Mouse (Mus musculus) hindbrain, embryonic 14.5 days (tissue): ENCODE measurements around the gene Akap8l. TPM values are rescaled to one million over a fixed set of nuclear protein-coding genes. Genes with fewer than 3 reads are reported as not detected.

Experiments used
- ATAC-seq: fragments of 200-750 bp; cut with Nextera tagmentation; 2 replicates; pipeline ENCODE4 v1.8.0; 2017; ENCODE audit warnings: moderate number of reproducible peaks, mild to moderate bottlenecking, moderate TSS enrichment, moderate library complexity; ENCODE audit not compliant: low FRiP score
- DNase-seq: peaks from one replicate; pipeline ENCODE4 v3.0.0-alpha.2; 2015; ENCODE audit warnings: low spot score
- H3K27ac ChIP-seq: fragments of 300-500 bp; sonication (generic); 2 replicates; pipeline ENCODE4 v1.5.1; 2014; ENCODE audit warnings: mild to moderate bottlenecking, moderate library complexity
- H3K27me3 ChIP-seq: fragments of 300-500 bp; sonication (generic); 2 replicates; pipeline ENCODE4 v1.6.1; 2014; ENCODE audit warnings: mild to moderate bottlenecking, low read length, mixed read lengths; ENCODE audit not compliant: control insufficient read depth, insufficient read depth
- H3K36me3 ChIP-seq: fragments of 300-500 bp; sonication (generic); replicated peaks from 2 replicates; pipeline ENCODE4 v1.6.1; 2014; ENCODE audit not compliant: control insufficient read depth, insufficient read depth
- H3K4me1 ChIP-seq: fragments of 300-500 bp; sonication (generic); replicated peaks from 2 replicates; pipeline ENCODE4 v1.6.1; 2014; ENCODE audit warnings: antibody characterized with exemption, low read length, mixed read lengths; ENCODE audit not compliant: control insufficient read depth, insufficient read depth
- H3K4me2 ChIP-seq: fragments of 300-500 bp; sonication (generic); replicated peaks from 2 replicates; pipeline ENCODE4 v1.6.1; 2014; ENCODE audit warnings: mild to moderate bottlenecking, moderate library complexity
- H3K4me3 ChIP-seq: fragments of 300-500 bp; sonication (generic); replicated peaks from 2 replicates; pipeline ENCODE4 v1.5.1; 2014; ENCODE audit warnings: mild to moderate bottlenecking, low read length
- H3K9ac ChIP-seq: fragments of 300-500 bp; sonication (generic); 2 replicates; pipeline ENCODE4 v1.6.1; 2014
- H3K9me3 ChIP-seq: fragments of 300-500 bp; sonication (generic); 2 replicates; pipeline ENCODE4 v1.6.1; 2016; ENCODE audit warnings: low read length; ENCODE audit not compliant: control insufficient read depth
- WGBS: fragments of 180-500 bp; shearing (Covaris S2); extraction: QIAGEN DNeasy Blood & Tissue Kit; methylation state at CpG from one replicate; pipeline ENCODE4 v1.1.7; 2014; 5-methylcytosine and 5-hydroxymethylcytosine counted together
- polyA plus RNA-seq: library from polyadenylated mRNA; unstranded; fragments of >200 nt; fragmentation: Nextera tagmentation; extraction: Ambion mirVana; gene quantifications from 2 replicates; pipeline ENCODE4 v1.2.1, GENCODE M21; 2014

The Akap8l gene
- polyA plus RNA-seq, 1 experiment from 2014 or later: 121 TPM

GRCm38 (mm10) chr17:32333675-32334303 is 16.6 kb downstream of the Akap8l start:
- no peak for ATAC-seq

GRCm38 (mm10) chr17:32327501-32327900 is 22.9 kb downstream of the Akap8l start:
- ATAC-seq (no peak), DNase-seq (no peak)
- Histone ChIP-seq H3K9ac (no peak overlapping the region), H3K9me3 (no peaks in the 10 kb centered on the region), H3K4me1 (0 out of 2 replicates have a peak, but pooled peaks cover under 1% of the 10 kb centered on the region), H3K4me3 (no peak overlapping the region), H3K36me3 (peaks cover 72% of the 10 kb centered on the region), H3K27ac (no peak overlapping the region), H3K27me3 (no peaks in the 10 kb centered on the region), H3K4me2 (no peak overlapping the region)

More at GRCm38 (mm10) chr17:32333675-32334303, 16.6 kb downstream of the Akap8l start:
- Histone ChIP-seq H3K9me3 (no peaks in the 10 kb centered on the region), H3K36me3 (peaks cover 93% of the 10 kb centered on the region), H3K4me2 (no peak overlapping the region), H3K27me3 (no peaks in the 10 kb centered on the region), H3K4me1 (no peaks in the 10 kb centered on the region), H3K4me3 (no peak overlapping the region), H3K9ac (no peak overlapping the region), H3K27ac (no peak overlapping the region)
- WGBS: 91% methylated on average over 31 of the region's 31 CpGs
- DNase-seq: no peak

GRCm38 (mm10) chr17:32322809-32323208 is 27.6 kb downstream of the Akap8l start:
- Histone ChIP-seq H3K36me3 (peaks cover 31% of the 10 kb centered on the region), H3K9ac (0 out of 2 replicates have a peak overlapping the region, but pooled peaks have one; percentile 81), H3K4me1 (peaks cover 20% of the 10 kb centered on the region), H3K9me3 (no peaks in the 10 kb centered on the region), H3K27me3 (no peaks in the 10 kb centered on the region), H3K4me3 (no peak overlapping the region), H3K27ac (no peak overlapping the region), H3K4me2 (no peak overlapping the region)
- DNase-seq (no peak), ATAC-seq (no peak)
- 94% methylated on average over 1 of the region's 1 CpGs for WGBS

GRCm38 (mm10) chr17:32321836-32322235 is 28.6 kb downstream of the Akap8l start:
- Histone ChIP-seq H3K9ac (peak overlapping the region; percentile 81), H3K9me3 (no peaks in the 10 kb centered on the region), H3K27ac (peak overlapping the region; percentile 83), H3K4me2 (peak overlapping the region; percentile 83), H3K27me3 (no peaks in the 10 kb centered on the region), H3K4me1 (peaks cover 20% of the 10 kb centered on the region), H3K4me3 (peak overlapping the region; percentile 70), H3K36me3 (peaks cover 35% of the 10 kb centered on the region)
- no peak for ATAC-seq
- 28% methylated on average over 6 of the region's 6 CpGs for WGBS
- DNase-seq: no peak

- Histone ChIP-seq H3K4me3 (peak overlapping the region; percentile 70), H3K4me1 (peaks cover 20% of the 10 kb centered on the region), H3K27ac (peak overlapping the region; percentile 83), H3K27me3 (no peaks in the 10 kb centered on the region), H3K36me3 (peaks cover 40% of the 10 kb centered on the region), H3K4me2 (peak overlapping the region; percentile 83), H3K9ac (peak overlapping the region; percentile 81), H3K9me3 (no peaks in the 10 kb centered on the region)
- DNase-seq (no peak), ATAC-seq (peak; percentile 65)
- whole genome bisulfite sequencing: under 1% methylated on average over 23 of the region's 23 CpGs
These were observed 29.0 kb downstream of the Akap8l start for GRCm38 (mm10) chr17:32321390-32321734.

- Histone ChIP-seq H3K4me3 (peak within 1 kb of the TSS; percentile 70), H3K4me1 (peaks cover 20% of the 10 kb centered on the region), H3K9me3 (no peaks in the 10 kb centered on the region), H3K9ac (peak within 1 kb of the TSS; percentile 85), H3K27me3 (no peaks in the 10 kb centered on the region), H3K27ac (peak within 1 kb of the TSS; percentile 96), H3K36me3 (peaks cover 41% of the 10 kb centered on the region), H3K4me2 (peak within 1 kb of the TSS; percentile 94)
- ATAC-seq (peak; percentile 97), DNase-seq (peak; percentile 99)
- under 1% methylated on average over 83 of the region's 83 CpGs for WGBS
These were observed 29.6 kb downstream of the Akap8l start, which contains the start of gene Akap8 for GRCm38 (mm10) chr17:32320597-32321389. Akap8 (minus strand) TSS chr17:32321238.

- H3K4me2 ChIP-seq: peak overlapping the region; percentile 94
- H3K27ac ChIP-seq: peak overlapping the region; percentile 96
- ATAC-seq: no peak
- H3K9ac ChIP-seq: peak overlapping the region; percentile 85
- DNase-seq: no peak
- no peaks in the 10 kb centered on the region for H3K9me3 ChIP-seq
- no peaks in the 10 kb centered on the region for H3K27me3 ChIP-seq
- under 1% methylated on average over 7 of the region's 7 CpGs for WGBS
- peaks cover 20% of the 10 kb centered on the region for H3K4me1 ChIP-seq
- H3K36me3 ChIP-seq: peaks cover 44% of the 10 kb centered on the region
- H3K4me3 ChIP-seq: peak overlapping the region; percentile 70
These were observed 30.5 kb downstream of the Akap8l start for GRCm38 (mm10) chr17:32319950-32320349.

- 93% methylated on average over 3 of the region's 3 CpGs for WGBS
- peaks cover 55% of the 10 kb centered on the region for H3K36me3 ChIP-seq
- H3K9me3 ChIP-seq: no peaks in the 10 kb centered on the region
- H3K27me3 ChIP-seq: no peaks in the 10 kb centered on the region
- DNase-seq: no peak
- H3K4me2 ChIP-seq: no peak overlapping the region
- no peak overlapping the region for H3K27ac ChIP-seq
- no peak for ATAC-seq
- no peak overlapping the region for H3K4me3 ChIP-seq
- H3K4me1 ChIP-seq: peaks cover 20% of the 10 kb centered on the region
- H3K9ac ChIP-seq: no peak overlapping the region
These were observed 32.7 kb downstream of the Akap8l start for GRCm38 (mm10) chr17:32317708-32318107.

- no peak overlapping the region for H3K4me2 ChIP-seq
- H3K36me3 ChIP-seq: peaks cover 60% of the 10 kb centered on the region
- peaks cover 15% of the 10 kb centered on the region for H3K4me1 ChIP-seq
- DNase-seq: no peak
- no peak overlapping the region for H3K27ac ChIP-seq
- H3K4me3 ChIP-seq: no peak overlapping the region
- no peak for ATAC-seq
- no peak overlapping the region for H3K9ac ChIP-seq
- no peaks in the 10 kb centered on the region for H3K9me3 ChIP-seq
- no peaks in the 10 kb centered on the region for H3K27me3 ChIP-seq
- WGBS: 95% methylated on average over 8 of the region's 8 CpGs
These were observed 33.4 kb downstream of the Akap8l start for GRCm38 (mm10) chr17:32317032-32317431.
